Mouse (Mus musculus) mesoderm, embryonic 11.5 days (tissue): ENCODE data around the gene Pds5a.
A peak's percentile ranks its signal among the peaks of the same experiment; 100 is the strongest.
"Not testable (repeated sequence)": the region's sequence is repeated elsewhere in the genome, so short reads cannot be mapped to it uniquely, and the experiment has no call there.

Experiments
- DNase-seq: peaks from one replicate; pipeline ENCODE4 v3.0.0-alpha.2; 2012; ENCODE audit warnings: low read depth, low spot score

Pds5a gene

GRCm38 (mm10) chr5:65697836-65698758 is at the start of gene Pds5a:
Gene Pds5a, minus strand, starts transcription at chr5:65698273.
- DNase-seq = peak; percentile 93

- DNase-seq = no peak
Measured at GRCm38 (mm10) chr5:65746908-65747307, 48.8 kb upstream of the Pds5a start.

- DNase-seq = no peak
Measured at GRCm38 (mm10) chr5:65739366-65739765, 41.3 kb upstream of the Pds5a start.

DNA sequence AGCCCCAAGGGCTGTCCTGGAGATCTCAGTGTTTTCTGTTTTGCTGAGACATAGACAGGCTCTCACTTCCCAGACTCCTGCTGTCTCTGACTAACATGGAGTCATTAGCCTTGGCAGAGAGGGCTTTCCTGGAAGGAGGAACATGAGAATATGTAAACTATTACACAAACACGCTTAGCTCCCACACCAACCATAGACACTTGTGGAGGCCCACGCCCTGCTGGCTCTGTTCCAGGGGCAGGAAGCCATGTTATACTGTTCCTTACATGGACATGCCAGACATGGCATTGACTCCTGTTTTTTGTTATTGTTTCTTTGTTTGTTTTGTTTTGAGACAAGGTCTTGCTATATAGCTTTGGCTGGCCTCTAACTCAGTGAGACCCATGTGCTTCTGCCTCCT is 37.5 kb upstream of the Pds5a start:
- DNase-seq = no peak

GRCm38 (mm10) chr5:65731173-65732007 is 33.3 kb upstream of the Pds5a start:
- no peak for DNase-seq

- peak; percentile 66 for DNase-seq
Measured at GRCm38 (mm10) chr5:65724311-65725054, 26.4 kb upstream of the Pds5a start.

DNA sequence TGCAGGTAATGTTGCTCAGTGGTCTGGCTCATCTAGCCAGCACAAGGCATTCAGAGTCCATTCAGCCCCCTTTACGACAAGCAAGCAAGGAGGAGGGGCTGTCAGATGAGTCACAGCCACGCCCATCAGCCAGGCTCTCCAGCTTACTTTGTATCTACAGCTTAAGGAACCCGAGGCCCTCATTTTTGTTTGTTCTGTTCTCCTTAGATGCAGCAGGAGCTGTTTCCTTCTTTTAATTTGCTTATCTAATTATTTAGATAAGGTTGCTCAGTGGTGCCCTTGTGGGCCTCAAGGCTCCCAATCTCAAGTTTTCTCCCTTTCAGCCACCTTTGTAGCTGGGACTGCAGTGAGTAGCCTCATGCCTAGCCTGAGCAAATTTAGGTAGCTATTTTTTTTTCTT is 20.3 kb upstream of the Pds5a start:
- DNase-seq = no peak

DNA sequence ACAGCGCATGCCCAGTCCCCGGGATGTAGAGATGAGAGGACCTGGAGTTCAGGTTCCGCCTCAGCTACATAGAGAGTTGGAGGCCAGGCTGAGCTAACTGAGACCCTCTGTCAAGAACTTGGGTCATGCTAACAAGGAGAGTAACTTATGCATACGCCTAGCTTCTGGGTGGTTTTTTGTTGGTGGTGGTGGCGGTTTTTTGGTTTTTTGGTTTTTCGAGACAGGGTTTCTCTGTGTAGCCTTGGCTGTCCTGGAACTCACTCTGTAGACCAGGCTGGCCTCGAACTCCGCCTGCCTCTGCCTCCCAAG is 19.8 kb upstream of the Pds5a start:
- not testable (repeated sequence) for DNase-seq

DNA sequence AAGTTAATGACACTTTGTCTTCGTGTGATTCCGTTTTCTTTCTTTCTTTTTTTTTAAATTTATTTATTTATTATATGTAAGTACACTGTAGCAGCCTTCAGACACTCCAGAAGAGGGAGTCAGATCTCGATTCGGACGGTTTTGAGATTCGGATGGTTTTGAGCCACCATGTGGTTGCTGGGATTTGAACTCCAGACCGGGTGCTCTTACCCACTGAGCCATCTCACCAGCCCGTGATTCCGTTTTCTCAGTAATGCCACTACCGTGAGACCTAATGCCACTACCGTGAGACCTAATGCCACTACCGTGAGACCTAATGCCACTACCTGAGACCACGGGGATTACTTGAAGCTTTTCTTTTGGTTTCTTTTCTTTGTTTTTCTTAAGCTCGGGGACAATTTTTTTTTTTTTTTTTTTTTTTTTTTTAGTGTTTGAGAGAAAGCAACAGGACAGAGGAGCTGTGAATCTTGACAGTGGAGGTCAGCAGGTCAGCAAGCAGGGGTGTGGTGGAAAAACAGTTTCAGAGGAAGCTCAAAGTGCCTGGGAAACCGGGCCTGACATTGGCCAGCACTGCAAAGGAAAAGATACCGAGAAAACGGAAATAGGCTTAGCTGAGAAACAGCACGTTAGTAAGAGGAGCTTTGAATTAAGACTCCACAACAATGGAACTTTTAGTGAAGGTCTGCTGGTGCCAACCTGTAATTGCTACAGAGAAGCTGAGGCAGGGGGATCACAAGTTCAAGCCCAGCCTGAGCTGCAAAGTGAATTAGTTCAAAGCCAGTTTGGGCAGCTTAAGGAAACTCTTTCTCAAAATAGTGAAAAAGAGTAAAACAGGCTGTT is 19.2 kb upstream of the Pds5a start:
- DNase-seq = no peak

DNA sequence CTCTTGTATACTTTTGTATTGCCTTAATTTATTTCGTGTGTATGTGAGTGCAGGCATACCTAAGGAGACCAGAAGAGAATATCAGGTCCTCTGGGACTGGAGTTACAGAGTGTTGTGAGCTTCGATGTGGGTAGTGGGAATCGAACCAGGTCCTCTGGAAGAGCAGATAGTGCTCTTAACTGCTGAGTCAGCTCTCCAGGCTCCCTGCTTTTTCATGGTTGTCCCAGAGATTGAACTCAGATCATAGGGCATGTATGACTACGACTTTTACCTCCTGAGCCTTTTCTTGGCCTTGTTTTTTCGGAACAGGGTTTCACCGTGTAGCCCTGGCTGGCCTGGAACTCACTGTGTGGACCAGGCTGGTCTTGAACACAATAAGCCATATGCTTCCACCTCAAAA is 17.0 kb upstream of the Pds5a start:
- DNase-seq = no peak

GRCm38 (mm10) chr5:65711463-65711862 is 13.4 kb upstream of the Pds5a start:
- no peak for DNase-seq

DNA sequence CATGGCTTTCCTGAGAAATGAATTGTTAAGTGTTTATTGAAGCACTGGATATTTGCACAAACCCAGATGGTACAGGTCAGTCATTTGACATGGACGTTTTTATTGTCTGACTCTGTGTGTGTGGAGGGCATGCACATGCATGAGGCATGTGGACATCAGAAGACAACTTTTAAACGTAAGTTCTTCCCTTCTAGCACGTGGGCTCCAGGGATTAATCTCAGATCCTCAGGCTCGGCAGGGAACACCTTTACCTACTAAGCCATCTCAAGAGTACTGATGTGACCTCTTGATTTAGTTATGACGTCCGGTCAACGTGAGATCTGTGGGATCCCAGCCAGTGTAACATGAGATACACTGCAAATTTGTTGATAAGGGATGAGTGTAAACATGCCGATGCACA is 12.2 kb upstream of the Pds5a start:
- DNase-seq = no peak

DNA sequence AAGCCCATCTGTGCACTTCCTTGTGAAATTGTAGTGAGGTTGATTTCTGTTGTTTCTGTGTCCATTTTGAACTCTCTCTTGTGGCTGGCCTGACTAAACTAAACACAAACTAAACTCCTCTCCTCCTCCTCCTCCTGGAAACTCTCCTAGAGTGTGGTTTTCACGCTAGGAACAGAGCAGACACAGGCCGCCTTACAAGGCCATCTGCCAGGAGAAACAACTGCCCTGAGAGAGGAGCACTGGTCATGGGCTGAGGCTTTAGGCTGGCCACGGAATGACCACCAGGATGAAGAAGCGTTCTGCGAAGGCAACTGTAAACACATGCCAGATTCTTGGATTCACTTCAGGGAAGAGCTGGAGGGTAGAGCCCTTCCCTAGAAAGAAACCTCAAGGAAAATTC is 8.9 kb upstream of the Pds5a start:
- DNase-seq = no peak

- no peak for DNase-seq
Measured at GRCm38 (mm10) chr5:65706171-65706570, 8.1 kb upstream of the Pds5a start.

DNA sequence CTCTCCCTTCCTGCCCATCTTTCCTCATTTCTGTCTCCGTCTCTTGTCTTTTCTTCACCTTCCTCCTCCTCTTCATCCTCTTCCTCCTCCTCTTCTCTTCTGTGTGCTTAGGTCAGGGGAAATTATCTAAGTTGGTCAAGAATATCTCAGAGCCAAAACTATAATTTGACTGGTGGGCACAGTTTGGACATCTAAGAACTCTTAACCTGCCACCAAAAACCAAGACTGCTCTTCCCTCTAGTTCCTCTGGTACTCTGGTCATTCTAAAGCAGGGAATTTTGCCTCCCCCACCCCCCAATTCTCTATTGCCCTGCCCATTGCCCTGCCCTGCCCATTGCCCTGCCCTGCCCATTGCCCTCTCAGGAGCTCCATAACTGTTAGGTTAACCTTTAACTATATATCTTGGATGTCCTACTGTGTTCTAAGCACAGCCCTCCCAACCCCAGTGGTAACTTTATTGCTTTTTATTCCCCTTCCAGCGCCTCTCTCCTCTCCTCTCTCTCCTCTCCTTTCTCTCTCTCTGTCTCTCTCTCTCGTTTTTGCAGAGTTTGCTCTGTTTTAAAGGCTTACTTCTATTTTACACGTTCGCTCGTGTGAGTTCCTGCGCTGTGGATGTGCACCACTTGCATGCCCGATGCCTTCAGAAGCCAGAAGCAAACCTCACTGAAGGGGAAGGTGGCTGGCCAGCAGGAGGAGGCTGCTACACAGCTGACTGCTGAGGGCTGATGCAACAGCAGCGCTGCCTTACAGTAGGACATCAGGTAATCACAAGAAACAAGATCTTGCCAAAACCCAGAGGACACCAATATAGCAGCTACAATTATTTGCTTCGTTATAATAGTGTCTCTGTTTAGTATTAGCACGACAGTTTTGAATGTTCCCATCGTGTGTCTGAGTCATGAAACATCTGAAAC is 6.9 kb upstream of the Pds5a start:
- DNase-seq = no peak

GRCm38 (mm10) chr5:65703261-65703660 is 5.2 kb upstream of the Pds5a start:
- DNase-seq = no peak

DNA sequence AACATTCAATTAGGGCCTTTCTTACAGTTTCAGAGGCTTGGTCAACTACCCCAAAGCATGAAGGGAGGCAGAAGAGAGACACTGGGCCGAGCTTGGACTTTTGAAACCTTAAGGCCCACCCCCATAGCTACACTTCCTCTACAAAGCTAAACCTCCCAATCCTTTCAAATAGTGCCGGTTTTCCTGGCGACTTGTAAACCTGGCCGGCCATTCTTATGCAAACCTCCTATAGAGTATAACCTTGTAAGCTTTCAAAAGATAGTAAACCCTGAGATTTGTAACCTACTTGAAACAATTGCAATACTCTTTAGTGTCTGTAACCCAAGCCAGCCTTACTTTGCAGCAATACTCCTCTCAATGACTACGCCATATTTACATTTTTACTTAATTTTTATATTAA is 2.0 kb upstream of the Pds5a start:
- no peak for DNase-seq

DNA sequence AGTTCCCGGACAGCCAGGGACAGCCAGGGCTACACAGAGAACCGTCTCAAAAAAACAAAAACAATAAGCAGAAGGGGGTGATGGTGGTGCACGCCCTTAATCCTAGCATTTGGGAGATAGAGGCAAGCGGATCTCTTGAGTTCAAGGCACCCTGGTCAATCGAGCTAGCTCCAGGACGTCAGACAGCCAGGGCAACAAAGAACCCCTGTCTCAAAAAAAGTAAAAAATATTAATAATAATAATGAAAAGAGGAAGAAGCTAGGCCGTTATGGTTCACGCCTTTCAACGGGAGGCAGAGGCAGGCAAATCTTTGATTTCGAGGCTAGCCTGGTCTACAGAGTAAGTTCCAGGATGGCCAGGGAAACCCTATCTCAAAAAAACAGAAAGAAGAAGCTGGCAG is 1.1 kb upstream of the Pds5a start:
- DNase-seq = no peak

GRCm38 (mm10) chr5:65698759-65699136 is 675 bp upstream of the Pds5a start:
- DNase-seq = no peak

DNA sequence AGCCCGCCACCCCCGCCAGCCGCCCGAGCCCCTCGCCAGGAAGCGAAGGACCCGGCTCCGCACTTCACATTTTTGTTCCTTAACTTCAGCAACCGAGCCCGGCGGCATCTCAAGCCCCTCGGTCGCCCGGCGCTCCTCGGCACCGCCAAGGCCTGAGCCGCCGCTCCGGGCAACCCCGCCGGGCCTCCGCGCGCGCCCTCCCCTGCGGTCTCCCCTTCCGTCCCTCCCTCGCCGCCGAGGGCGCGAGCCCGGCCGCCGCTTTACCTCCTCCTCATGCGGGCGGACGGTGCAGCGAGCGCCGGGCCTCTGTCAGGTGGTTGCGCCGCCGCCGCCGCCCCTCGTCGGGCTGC is 612 bp downstream of the Pds5a start:
- DNase-seq = peak; percentile 30
